Mouse (Mus musculus) CH12.LX (cell line): ENCODE data around the gene Xrra1. TPM values are rescaled to one million over a fixed set of nuclear protein-coding genes. Genes with fewer than 3 reads are reported as not detected.

Source experiments
- DNase-seq: peaks from one replicate; pipeline ENCODE4 v3.0.0-alpha.2; 2013; ENCODE audit errors: extremely low read depth
- H3K27ac ChIP-seq: 2 replicates; pipeline ENCODE4 v1.5.1; 2012; ENCODE audit warnings: low read depth, mild to moderate bottlenecking, control low read depth, moderate library complexity; ENCODE audit not compliant: insufficient read depth
- H3K27me3 ChIP-seq: replicated peaks from 2 replicates; pipeline ENCODE3; 2012; ENCODE audit warnings: inconsistent platforms
- H3K36me3 ChIP-seq, 2 experiments: replicated peaks in 1 of 2; 2 replicates each; pipeline versions ENCODE3 to v1.6.1; 2012; ENCODE audit warnings: inconsistent platforms in 1 of 2, low read length in 1 of 2, mild to moderate bottlenecking in 1 of 2, mixed read lengths in 1 of 2, moderate library complexity in 1 of 2; ENCODE audit not compliant: control insufficient read depth in 1 of 2, insufficient read depth in 1 of 2
- H3K4me1 ChIP-seq, 2 experiments: 2 replicates each; pipeline ENCODE4 v1.6.1; 2012; ENCODE audit warnings: inconsistent platforms in 1 of 2, moderate library complexity in 1 of 2; ENCODE audit not compliant: insufficient read depth in 2 of 2, control insufficient read depth in 1 of 2
- H3K4me2 ChIP-seq: 2 replicates; pipeline ENCODE4 v1.6.1; 2012; ENCODE audit warnings: low read depth, mild to moderate bottlenecking, control low read depth; ENCODE audit not compliant: poor library complexity, insufficient read depth, severe bottlenecking
- H3K4me3 ChIP-seq, 3 experiments: fragments of 150-350 bp in 1 of 3; sonication (generic) in 1 of 3; replicated peaks in 1 of 3; 2 replicates each; pipeline versions ENCODE3 to v1.5.1; 2011 to 2012; ENCODE audit warnings: low read depth in 2 of 3, low read length in 2 of 3, mild to moderate bottlenecking in 2 of 3, moderate library complexity in 2 of 3, control low read depth in 1 of 3, improper control_type of control experiment in 1 of 3, inconsistent platforms in 1 of 3, mixed read lengths in 1 of 3; ENCODE audit not compliant: poor library complexity in 1 of 3
- H3K79me2 ChIP-seq: replicated peaks from 2 replicates; pipeline ENCODE4 v1.6.1; 2012; ENCODE audit warnings: mild to moderate bottlenecking, moderate library complexity; ENCODE audit not compliant: control insufficient read depth, poor library complexity, insufficient read depth, severe bottlenecking; ENCODE audit errors: extremely low read depth
- H3K9ac ChIP-seq: 2 replicates; pipeline ENCODE4 v1.6.1; 2012; ENCODE audit warnings: low read depth, mild to moderate bottlenecking, control low read depth, moderate library complexity; ENCODE audit not compliant: insufficient read depth
- H3K9me3 ChIP-seq: replicated peaks from 2 replicates; pipeline ENCODE3; 2012; ENCODE audit warnings: low read length, inconsistent platforms, mixed read lengths
- CHD1 ChIP-seq: IDR thresholded peaks from 2 replicates; pipeline ENCODE4 v1.6.1; 2012; ENCODE audit warnings: low read depth, low read length, improper control_type of control experiment, inconsistent platforms
- CHD2 ChIP-seq: IDR thresholded peaks from 2 replicates; pipeline ENCODE4 v1.6.1; 2011; ENCODE audit warnings: low read length, improper control_type of control experiment
- GABPA ChIP-seq: IDR thresholded peaks from 2 replicates; pipeline ENCODE4 v1.6.1; 2012; ENCODE audit warnings: low read depth, low read length, improper control_type of control experiment, inconsistent platforms; ENCODE audit not compliant: insufficient replicate concordance
- HCFC1 ChIP-seq: IDR thresholded peaks from 2 replicates; pipeline ENCODE4 v1.6.1; 2012; ENCODE audit warnings: low read depth, mild to moderate bottlenecking, inconsistent platforms, low read length, improper control_type of control experiment
- JUN ChIP-seq: IDR thresholded peaks from 2 replicates; pipeline ENCODE4 v1.6.1; 2011; ENCODE audit warnings: low read depth, mild to moderate bottlenecking, low read length, improper control_type of control experiment, moderate library complexity; ENCODE audit not compliant: insufficient read depth
- KAT2A ChIP-seq: IDR thresholded peaks from 2 replicates; pipeline ENCODE4 v1.6.1; 2012; ENCODE audit warnings: low read length, improper control_type of control experiment, inconsistent platforms; ENCODE audit not compliant: insufficient replicate concordance
- MAFK ChIP-seq: IDR thresholded peaks from 2 replicates; pipeline ENCODE4 v1.6.1; 2011; ENCODE audit warnings: low read length, improper control_type of control experiment; ENCODE audit not compliant: insufficient replicate concordance
- MAZ ChIP-seq: IDR thresholded peaks from 2 replicates; pipeline ENCODE4 v1.6.1; 2012; ENCODE audit warnings: low read depth, mild to moderate bottlenecking, inconsistent platforms, low read length, improper control_type of control experiment, moderate library complexity
- MEF2A ChIP-seq: IDR thresholded peaks from 2 replicates; pipeline ENCODE4 v1.6.1; 2014; ENCODE audit warnings: low read depth, mild to moderate bottlenecking, inconsistent platforms, low read length, improper control_type of control experiment, borderline replicate concordance
- MYC ChIP-seq: IDR thresholded peaks from 2 replicates; pipeline ENCODE4 v1.6.1; 2011; ENCODE audit warnings: low read depth, mild to moderate bottlenecking, improper control_type of control experiment, low read length
- NELFE ChIP-seq: IDR thresholded peaks from 2 replicates; pipeline ENCODE4 v1.6.1; 2011; ENCODE audit warnings: low read depth, low read length, improper control_type of control experiment
- PAX5 ChIP-seq: IDR thresholded peaks from 2 replicates; pipeline ENCODE4 v1.6.1; 2012; ENCODE audit warnings: low read length, inconsistent platforms, mixed read lengths
- POLR2AphosphoS2 ChIP-seq: IDR thresholded peaks from 2 replicates; pipeline ENCODE4 v1.6.1; 2011; ENCODE audit warnings: low read depth, low read length, improper control_type of control experiment
- RAD21 ChIP-seq: IDR thresholded peaks from 2 replicates; pipeline ENCODE4 v1.6.1; 2011; ENCODE audit warnings: low read depth, mild to moderate bottlenecking, low read length, improper control_type of control experiment, moderate library complexity
- SIN3A ChIP-seq: IDR thresholded peaks from 2 replicates; pipeline ENCODE4 v1.6.1; 2012; ENCODE audit warnings: low read length, improper control_type of control experiment, inconsistent platforms
- TBP ChIP-seq: conservative IDR thresholded peaks from 2 replicates; pipeline ENCODE4 v1.6.1; 2011; ENCODE audit warnings: low read depth, low read length, improper control_type of control experiment
- UBTF ChIP-seq: IDR thresholded peaks from 2 replicates; pipeline ENCODE4 v1.6.1; 2012; ENCODE audit warnings: low read depth, mild to moderate bottlenecking, inconsistent platforms, low read length, improper control_type of control experiment, moderate library complexity
- USF2 ChIP-seq: conservative IDR thresholded peaks from 2 replicates; pipeline ENCODE4 v1.6.1; 2011; ENCODE audit warnings: low read depth, low read length, improper control_type of control experiment
- ZC3H11A ChIP-seq: IDR thresholded peaks from 2 replicates; pipeline ENCODE4 v1.6.1; 2012; ENCODE audit warnings: low read depth, mild to moderate bottlenecking, inconsistent platforms, low read length, improper control_type of control experiment
- ZKSCAN1 ChIP-seq: IDR thresholded peaks from 2 replicates; pipeline ENCODE4 v1.6.1; 2012; ENCODE audit warnings: low read depth, inconsistent platforms, low read length, improper control_type of control experiment, borderline replicate concordance
- dilution Hi-C: fragments of 300-500 bp; cut with MboI; formaldehyde crosslinking; loops from 2 replicates; pipeline ENCODE4 v1.14.3; 2020; ENCODE audit warnings: low sequenced_read_pairs; ENCODE audit not compliant: extremely low pct_unique_long_range_greater_than_20kb, extremely low pct_ligation_motif_present
- in situ Hi-C: fragments of 300-500 bp; cut with MboI; formaldehyde crosslinking; loops from 3 replicates; pipeline ENCODE4 v1.14.3; 2019; ENCODE audit warnings: low sequenced_read_pairs, low pct_ligation_motif_present, low pct_unique_long_range_greater_than_20kb, mixed read lengths
- polyA plus RNA-seq: library from polyadenylated mRNA; unstranded; fragments of >175 nt; gene quantifications from 2 replicates; pipeline ENCODE4 v1.2.1, GENCODE M21; 2012; ENCODE audit warnings: low read depth; ENCODE audit not compliant: insufficient read length
- total RNA-seq, 2 experiments: library from RNA; depleted of rRNA; stranded (reverse); fragments of 300-350 nt in 1 of 2; fragments of >200 nt in 1 of 2; gene quantifications; 2 replicates each; pipeline ENCODE4 v1.2.3; 2012 to 2014

The Xrra1 gene
- total and polyA plus RNA-seq, 3 experiments, result 0.17 to 0.59 (median 0.49) TPM

- no peaks in the 10 kb centered on the region for H3K36me3 ChIP-seq
- H3K4me3 ChIP-seq, result no peak within 1 kb of the TSS
- H3K9me3 ChIP-seq, result no peaks in the 10 kb centered on the region
- peaks cover 4% of the 10 kb centered on the region for H3K79me2 ChIP-seq
- no peak for DNase-seq
- H3K9ac ChIP-seq, result no peak within 1 kb of the TSS
- no peak for TF ChIP-seq ZKSCAN1
- no peak for TF ChIP-seq NELFE
- no peak for TF ChIP-seq CHD1
- no peak for TF ChIP-seq HCFC1
- TF ChIP-seq USF2, result no peak
- TF ChIP-seq JUN, result no peak
- no peak within 1 kb of the TSS for H3K4me2 ChIP-seq
- in situ Hi-C loops, result no loop called here
- dilution Hi-C loops, result no loop called here
- H3K4me1 ChIP-seq, result peaks cover 3 to 10% of the 10 kb centered on the region in 2 experiments
- no peaks in the 10 kb centered on the region for H3K27me3 ChIP-seq
- H3K27ac ChIP-seq, result no peak within 1 kb of the TSS
These were observed 4.4 kb downstream of the Xrra1 start, which contains the start of gene Spcs2 for GRCm38 (mm10) chr7:99863362-99863761. Gene Spcs2, minus strand, starts transcription at chr7:99863462.

- H3K27ac ChIP-seq, result no peak overlapping the region
- in situ Hi-C loops, result no loop called here
- TF ChIP-seq PAX5 (no peak), NELFE (no peak), MAZ (no peak), TBP (no peak), KAT2A (no peak), MAFK (no peak), SIN3A (no peak), ZC3H11A (no peak), CHD2 (no peak), POLR2AphosphoS2 (no peak), RAD21 (no peak), ZKSCAN1 (no peak), MYC (no peak), UBTF (no peak), MEF2A (no peak), GABPA (no peak)
These were observed 5.5 kb downstream of the Xrra1 start for GRCm38 (mm10) chr7:99864241-99865028.

More at GRCm38 (mm10) chr7:99864241-99865028, 5.5 kb downstream of the Xrra1 start:
- dilution Hi-C loops, result no loop called here
- DNase-seq, result no peak
- Histone ChIP-seq H3K79me2 (no peaks in the 10 kb centered on the region), H3K27me3 (no peaks in the 10 kb centered on the region), H3K36me3 (no peaks in the 10 kb centered on the region), H3K4me1 (peaks cover 5 to 12% of the 10 kb centered on the region in 2 experiments), H3K9me3 (no peaks in the 10 kb centered on the region), H3K4me2 (no peak overlapping the region), H3K4me3 (no peak overlapping the region), H3K9ac (no peak overlapping the region)
